Mouse (Mus musculus) Patski (cell line): ENCODE measurements around the gene Syt13. TPM values are rescaled to one million over a fixed set of nuclear protein-coding genes. Genes with fewer than 3 reads are reported as not detected.

Experiments
- ATAC-seq: fragments of 100-300 bp; one replicate; pipeline ENCODE4 v1.8.0; 2021
- CTCF ChIA-PET: fragments of 350-600 bp; sonication (Branson Sonifier 250); formaldehyde crosslinking; loops from one replicate; lab custom pipeline; 2022; ENCODE audit warnings: inconsistent platforms; lab: Charles Lee
- POLR2A ChIA-PET: fragments of 350-600 bp; sonication (Branson Sonifier 250); formaldehyde crosslinking; loops from one replicate; lab custom pipeline; 2022; ENCODE audit warnings: antibody characterized with exemption, inconsistent platforms; lab: Charles Lee
- DNase-seq: peaks from one replicate; pipeline ENCODE4 v3.0.0-alpha.2; 2011; ENCODE audit warnings: low read depth, low spot score
- H3K27me3 ChIP-seq: fragments of 371-371 bp; one replicate; pipeline ENCODE4 v1.5.1; 2021
- CTCF ChIP-seq: fragments of 100-300 bp; IDR thresholded peaks from one replicate; pipeline ENCODE4 v1.5.1; 2021
- in situ Hi-C: fragments of 300-500 bp; cut with MboI; formaldehyde crosslinking; loops from 3 replicates; pipeline ENCODE4 v1.11.1; 2018; ENCODE audit warnings: low pct_unique_long_range_greater_than_20kb, mixed read lengths
- polyA plus RNA-seq: library from polyadenylated mRNA; unstranded; gene quantifications from one replicate; pipeline ENCODE4 v1.2.3, GENCODE M21; 2021

Syt13 gene
- polyA plus RNA-seq, 1 experiment from 2014 or later = 0.14 TPM

- DNase-seq (peak; percentile 12), ATAC-seq (no peak)
- CTCF ChIA-PET = no interaction called here
- in situ Hi-C loops = no loop called here
- POLR2A ChIA-PET = interaction anchor here (0.5 to 0.6 kb wide), 2 partner anchors 14 to 1236 kb away, joined by 3 read pairs; no protein-coding TSS in a partner anchor
- no peak for TF ChIP-seq CTCF
- no peaks in the 10 kb centered on the region for H3K27me3 ChIP-seq
Measured at GRCm38 (mm10) chr2:92975031-92975790, 60.3 kb downstream of the Syt13 start.

GRCm38 (mm10) chr2:92980165-92980564 is 65.3 kb downstream of the Syt13 start:
- POLR2A ChIA-PET = no interaction called here
- CTCF ChIA-PET = no interaction called here
- H3K27me3 ChIP-seq = no peaks in the 10 kb centered on the region
- in situ Hi-C loops = no loop called here
- DNase-seq = no peak
- ATAC-seq = no peak
- no peak for TF ChIP-seq CTCF

DNA sequence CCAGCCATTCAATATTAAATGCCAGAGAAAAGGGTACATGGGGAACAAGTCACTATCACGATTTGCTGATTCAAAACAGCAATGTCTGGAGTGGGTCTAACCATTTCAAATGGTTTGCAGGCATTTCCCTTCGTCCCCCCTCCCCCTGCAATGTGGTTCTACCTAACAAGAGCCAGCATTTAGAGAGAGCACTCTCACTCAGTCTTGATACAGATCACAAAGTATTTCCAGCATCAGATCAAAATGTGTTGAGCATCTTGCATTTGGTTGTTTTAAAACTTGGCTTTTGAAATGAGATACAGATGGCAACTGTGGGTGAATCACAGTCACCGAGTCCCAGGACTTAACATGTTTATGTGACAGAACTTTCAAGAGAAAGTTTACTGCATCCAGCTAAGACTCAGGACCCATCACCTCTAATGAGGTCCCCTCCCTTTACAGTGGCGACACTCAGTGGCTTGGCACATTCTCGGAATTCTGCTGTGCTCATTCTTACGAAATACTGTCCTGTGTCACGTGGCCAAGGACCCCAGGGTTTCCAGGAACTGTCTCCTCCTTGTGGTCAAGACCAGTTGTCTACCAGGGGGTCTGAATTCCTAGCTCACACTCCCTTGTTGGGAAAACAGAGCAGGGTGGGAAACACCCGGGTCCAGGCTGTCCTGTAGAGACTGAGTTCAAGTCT is 67.8 kb downstream of the Syt13 start:
- DNase-seq (no peak), ATAC-seq (peak; percentile 29)
- in situ Hi-C loops = no loop called here
- H3K27me3 ChIP-seq = no peaks in the 10 kb centered on the region
- CTCF ChIA-PET = interaction anchor here (1.3 kb wide), 1 partner anchor 28 kb away, joined by 4 read pairs; no protein-coding TSS in a partner anchor
- POLR2A ChIA-PET = no interaction called here
- TF ChIP-seq CTCF = no peak

DNA sequence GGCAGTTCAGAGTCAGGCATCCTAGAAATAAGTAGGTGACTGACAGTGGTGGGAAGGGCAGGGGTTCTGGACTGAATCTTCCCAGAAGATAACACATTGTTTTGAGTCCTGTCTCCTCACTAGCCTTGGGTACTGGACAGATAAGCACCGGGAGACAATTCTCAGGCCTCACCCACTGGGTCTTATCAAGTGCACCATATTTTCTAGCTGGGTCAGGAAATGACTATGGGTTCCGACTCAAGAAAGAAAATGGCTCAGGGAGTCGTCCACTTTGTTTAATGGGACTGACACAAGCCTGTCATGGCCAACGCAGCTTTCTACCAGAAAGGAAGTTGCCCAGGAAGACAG is 68.3 kb downstream of the Syt13 start:
- ChIA-PET CTCF (interaction anchor here (1.3 kb wide), 1 partner anchor 29 kb away, joined by 4 read pairs; no protein-coding TSS in a partner anchor), POLR2A (no interaction called here)
- no peak for DNase-seq
- H3K27me3 ChIP-seq = no peaks in the 10 kb centered on the region
- ATAC-seq = no peak
- in situ Hi-C loops = no loop called here
- no peak for TF ChIP-seq CTCF

DNA sequence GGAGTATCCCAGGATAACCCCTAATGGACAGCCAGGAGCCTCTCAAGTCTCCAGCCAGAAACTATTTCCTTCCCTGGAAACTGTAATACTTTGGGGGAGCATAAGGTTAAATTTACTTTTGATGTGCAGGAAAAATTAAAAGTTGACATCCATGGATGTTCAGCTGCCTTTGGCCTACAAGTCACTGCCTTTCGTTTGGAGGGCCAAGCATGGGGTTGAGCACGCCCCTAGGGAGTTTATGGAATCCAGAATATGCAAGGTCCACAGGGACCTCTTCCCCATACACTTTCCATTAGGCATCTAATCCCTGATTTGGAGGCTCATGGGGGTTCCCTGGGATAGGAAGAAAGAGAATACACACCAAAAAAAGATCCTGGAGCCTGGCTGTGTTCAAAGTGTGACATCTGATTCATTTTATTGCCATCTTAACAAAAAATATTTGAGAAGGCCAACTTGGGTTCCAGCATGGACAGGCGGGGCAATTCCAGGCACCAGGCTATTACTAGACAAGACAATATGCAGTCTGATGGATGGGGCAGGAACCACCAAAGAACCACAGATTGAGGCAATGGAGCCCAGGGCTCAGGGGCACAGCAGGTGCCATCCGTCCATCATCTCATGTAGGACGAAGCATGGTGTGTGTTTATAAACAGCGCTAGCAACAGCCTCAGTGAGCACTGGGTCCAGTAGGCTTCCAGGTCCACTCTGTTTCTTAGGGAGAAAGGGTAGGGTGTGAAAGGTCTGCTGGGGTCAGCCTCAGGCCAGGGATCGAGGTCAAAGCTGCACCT is 69.6 kb downstream of the Syt13 start:
- ATAC-seq = no peak
- no peaks in the 10 kb centered on the region for H3K27me3 ChIP-seq
- in situ Hi-C loops = no loop called here
- CTCF ChIA-PET = interaction anchor here (0.6 to 1.5 kb wide), 3 partner anchors 12 to 74 kb away, joined by 3 read pairs; no protein-coding TSS in a partner anchor
- TF ChIP-seq CTCF = no peak
- no peak for DNase-seq
- POLR2A ChIA-PET = no interaction called here

DNA sequence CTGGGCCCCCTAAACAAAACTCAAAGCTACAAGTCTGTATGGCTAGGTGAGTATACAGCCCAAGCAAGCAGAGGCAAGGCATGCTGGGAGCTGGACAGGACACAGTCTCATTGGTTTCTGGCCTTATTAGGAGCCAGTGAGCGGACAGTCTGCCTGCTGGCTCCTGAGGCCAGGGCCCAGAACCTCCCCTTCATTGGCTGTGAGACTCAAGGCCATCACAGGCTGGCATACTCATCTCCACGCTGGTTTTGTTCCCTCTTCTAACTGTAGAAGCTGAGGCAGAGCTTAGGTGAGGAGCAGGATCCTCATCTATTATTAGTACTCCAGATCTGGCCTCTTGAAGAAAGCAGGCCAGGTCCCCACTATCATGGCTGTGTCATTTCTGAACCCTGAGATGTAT is 70.3 kb downstream of the Syt13 start:
- no peaks in the 10 kb centered on the region for H3K27me3 ChIP-seq
- ChIA-PET CTCF (interaction anchor here (0.6 to 1.5 kb wide), 2 partner anchors 11 to 74 kb away, joined by 3 read pairs; no protein-coding TSS in a partner anchor), POLR2A (no interaction called here)
- ATAC-seq = no peak
- DNase-seq = no peak
- TF ChIP-seq CTCF = no peak
- in situ Hi-C loops = no loop called here

GRCm38 (mm10) chr2:92985600-92985999 is 70.7 kb downstream of the Syt13 start:
- ChIA-PET POLR2A (no interaction called here), CTCF (interaction anchor here (1.5 kb wide), 1 partner anchor 75 kb away, joined by 3 read pairs; no protein-coding TSS in a partner anchor)
- H3K27me3 ChIP-seq = no peaks in the 10 kb centered on the region
- in situ Hi-C loops = no loop called here
- DNase-seq (no peak), ATAC-seq (no peak)
- TF ChIP-seq CTCF = no peak

DNA sequence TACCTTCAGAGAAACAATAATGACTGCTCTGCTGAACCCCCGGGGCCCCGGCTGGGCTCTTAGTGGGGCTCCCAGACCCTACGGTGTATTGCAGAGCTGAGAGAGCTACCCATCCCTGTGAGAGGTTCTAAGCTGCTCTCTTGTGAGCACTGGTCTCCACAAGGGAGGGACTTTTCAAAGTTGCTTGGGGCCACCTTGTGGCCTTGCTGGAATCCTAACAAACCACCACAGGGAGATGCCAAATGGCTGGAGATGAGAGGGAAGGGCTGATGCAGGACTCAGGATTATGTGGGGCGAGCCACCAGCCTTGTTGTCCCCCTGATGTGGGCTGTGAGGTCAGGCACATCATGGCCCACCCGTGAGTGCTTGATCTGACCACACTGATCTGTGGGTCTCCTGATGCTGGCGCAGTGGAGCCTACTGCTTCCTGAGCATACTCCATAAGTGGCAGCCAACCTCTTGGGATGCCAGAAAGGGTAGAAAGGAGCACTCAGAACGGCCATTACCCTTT is 72.3 kb downstream of the Syt13 start:
- DNase-seq (no peak), ATAC-seq (no peak)
- POLR2A ChIA-PET = interaction anchor here (0.6 kb wide), 1 partner anchor 33 kb away, joined by 4 read pairs; no protein-coding TSS in a partner anchor
- H3K27me3 ChIP-seq = no peaks in the 10 kb centered on the region
- CTCF ChIA-PET = no interaction called here
- in situ Hi-C loops = no loop called here
- TF ChIP-seq CTCF = no peak

DNA sequence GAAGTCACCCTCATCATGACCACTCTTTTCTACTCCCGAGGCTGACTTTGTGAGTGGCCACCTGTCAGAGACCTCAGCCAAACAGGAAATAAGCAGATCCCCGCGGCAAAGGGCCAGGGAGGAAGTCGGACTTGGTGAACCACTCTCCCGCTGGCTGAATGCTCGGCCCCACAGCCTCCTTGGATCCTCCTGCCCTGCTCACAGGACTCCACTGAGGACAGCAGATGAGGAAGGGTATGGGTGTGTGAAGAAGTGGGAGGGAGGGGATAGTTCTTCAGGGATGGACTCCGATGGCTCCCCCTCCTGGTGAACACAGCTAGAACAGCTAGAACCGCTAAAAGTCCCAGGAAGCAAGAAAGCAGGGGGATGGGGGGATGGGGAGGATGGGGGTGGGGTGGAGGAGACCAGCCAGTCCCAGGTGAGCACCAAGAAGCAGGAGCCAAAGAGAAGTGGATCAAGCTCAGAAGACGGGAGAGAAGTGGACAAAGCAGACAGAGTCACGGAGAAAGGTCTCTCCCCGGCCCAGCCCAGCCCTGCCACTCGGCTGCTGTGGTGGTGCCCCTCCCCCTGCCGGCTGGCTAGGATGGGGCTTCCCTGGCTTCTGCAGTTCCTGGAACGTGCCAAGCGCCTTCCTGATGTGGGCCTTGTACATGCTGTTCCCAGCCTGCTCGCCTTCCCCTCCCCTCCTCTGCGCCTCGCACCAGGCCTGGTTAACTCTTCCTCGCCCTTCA is 73.2 kb downstream of the Syt13 start:
- POLR2A ChIA-PET = no interaction called here
- ATAC-seq = no peak
- CTCF ChIA-PET = interaction anchor here (0.7 to 1.1 kb wide), 2 partner anchors 33 to 78 kb away, joined by 3 to 5 read pairs; no protein-coding TSS in a partner anchor
- no peak for DNase-seq
- no peaks in the 10 kb centered on the region for H3K27me3 ChIP-seq
- in situ Hi-C loops = no loop called here
- TF ChIP-seq CTCF = no peak
